Mouse (Mus musculus) hindbrain, postnatal 0 days (tissue): ENCODE measurements around the gene Nav2. TPM values are rescaled to one million over a fixed set of nuclear protein-coding genes. Genes with fewer than 3 reads are reported as not detected.

Experiments used
- ATAC-seq: fragments of 200-750 bp; cut with Nextera tagmentation; 2 replicates; pipeline ENCODE4 v1.8.0; 2017; ENCODE audit warnings: mild to moderate bottlenecking, moderate TSS enrichment, moderate library complexity
- DNase-seq: peaks from one replicate; pipeline ENCODE4 v3.0.0-alpha.2; 2015; ENCODE audit warnings: low spot score
- H3K27ac ChIP-seq: fragments of 300-500 bp; sonication (generic); 2 replicates; pipeline ENCODE4 v1.5.1; 2014; ENCODE audit warnings: mild to moderate bottlenecking
- H3K27me3 ChIP-seq: fragments of 300-500 bp; sonication (generic); 2 replicates; pipeline ENCODE4 v1.6.1; 2014; ENCODE audit warnings: low read length, mixed read lengths; ENCODE audit not compliant: insufficient read depth
- H3K36me3 ChIP-seq: fragments of 300-500 bp; sonication (generic); 2 replicates; pipeline ENCODE4 v1.6.1; 2014; ENCODE audit warnings: low read length, mixed read lengths; ENCODE audit not compliant: insufficient read depth
- H3K4me1 ChIP-seq: fragments of 300-500 bp; sonication (generic); 2 replicates; pipeline ENCODE4 v1.6.1; 2014; ENCODE audit warnings: antibody characterized with exemption, low read length, mixed read lengths; ENCODE audit not compliant: insufficient read depth
- H3K4me2 ChIP-seq: fragments of 300-500 bp; sonication (generic); 2 replicates; pipeline ENCODE4 v1.6.1; 2014; ENCODE audit warnings: low read depth, mild to moderate bottlenecking, low read length, moderate library complexity, mixed read lengths
- H3K4me3 ChIP-seq: fragments of 300-500 bp; sonication (generic); 2 replicates; pipeline ENCODE4 v1.5.1; 2014; ENCODE audit warnings: low read length
- H3K9ac ChIP-seq: fragments of 300-500 bp; sonication (generic); replicated peaks from 2 replicates; pipeline ENCODE4 v1.6.1; 2014; ENCODE audit warnings: mild to moderate bottlenecking, low read length, moderate library complexity, mixed read lengths
- H3K9me3 ChIP-seq: fragments of 300-500 bp; sonication (generic); 2 replicates; pipeline ENCODE4 v1.6.1; 2016; ENCODE audit warnings: low read length, mixed read lengths
- CTCF ChIP-seq: IDR thresholded peaks from 2 replicates; pipeline ENCODE4 v1.5.1; 2016; ENCODE audit warnings: antibody characterized with exemption, control low read depth, low read depth
- WGBS: fragments of 180-500 bp; shearing (Covaris S2); extraction: QIAGEN DNeasy Blood & Tissue Kit; methylation state at CpG from one replicate; pipeline ENCODE4 v1.1.7; 2014; 5-methylcytosine and 5-hydroxymethylcytosine counted together
- polyA plus RNA-seq: library from polyadenylated mRNA; unstranded; fragments of >200 nt; fragmentation: Nextera tagmentation; extraction: Ambion mirVana; gene quantifications from 2 replicates; pipeline ENCODE4 v1.2.1, GENCODE M21; 2015
- total RNA-seq: library from RNA; depleted of rRNA; stranded (reverse); fragments of >200 nt; gene quantifications from 2 replicates; pipeline ENCODE4 v1.2.3, GENCODE M21; 2014

Nav2 gene
- total and polyA plus RNA-seq, 2 experiments from 2014 or later, result 20.1 to 64.7 TPM

DNA sequence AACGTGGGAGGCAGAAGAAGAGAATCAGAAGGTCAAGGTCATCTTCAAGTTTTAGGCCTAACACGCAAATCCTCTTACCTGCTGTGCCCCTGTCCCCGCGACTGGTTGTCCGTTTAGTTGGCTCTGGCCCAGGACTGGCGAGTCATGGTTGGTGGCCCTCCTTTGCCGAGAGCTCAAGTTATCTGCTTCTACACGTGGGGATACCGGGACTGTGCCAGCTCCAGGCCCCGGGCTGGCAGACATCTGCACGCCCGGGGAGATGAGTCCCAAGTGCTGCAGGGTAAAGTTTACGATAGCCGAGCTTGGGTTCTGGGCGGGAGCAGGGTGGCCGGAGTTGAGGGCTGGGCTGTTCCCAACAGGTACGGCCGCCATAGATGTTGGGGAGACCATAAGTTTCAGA, 40.9 kb upstream of the Nav2 start:
- no peaks in the 10 kb centered on the region for H3K36me3 ChIP-seq
- no peaks in the 10 kb centered on the region for H3K9me3 ChIP-seq
- H3K4me2 ChIP-seq, result no peak overlapping the region
- no peaks in the 10 kb centered on the region for H3K4me1 ChIP-seq
- H3K4me3 ChIP-seq, result no peak overlapping the region
- no peak overlapping the region for H3K27ac ChIP-seq
- WGBS, result 86% methylated on average over 18 of the region's 18 CpGs
- TF ChIP-seq CTCF, result no peak
- H3K27me3 ChIP-seq, result no peaks in the 10 kb centered on the region
- H3K9ac ChIP-seq, result no peak overlapping the region
- DNase-seq (no peak), ATAC-seq (no peak)

DNA sequence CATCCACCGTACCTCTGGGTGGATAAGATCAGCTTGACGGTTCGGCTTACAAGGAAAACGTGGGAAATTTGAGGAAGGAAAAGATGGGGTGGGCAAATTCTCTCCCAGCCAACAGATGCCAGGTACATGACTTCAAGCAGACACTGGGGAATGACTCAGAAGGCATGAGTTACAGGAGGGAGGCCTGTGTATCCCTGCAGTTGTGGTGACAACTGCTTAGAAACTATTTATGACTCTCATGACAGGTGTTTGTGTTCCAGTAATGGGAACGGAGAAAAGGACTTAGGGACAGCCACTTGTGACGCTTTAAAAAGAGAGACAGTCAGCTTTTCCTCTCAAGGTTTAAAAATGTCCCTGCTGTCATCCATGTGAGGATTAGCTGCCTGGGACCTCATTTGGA, 38.4 kb upstream of the Nav2 start:
- Histone ChIP-seq H3K9ac (no peak overlapping the region), H3K36me3 (no peaks in the 10 kb centered on the region), H3K4me3 (no peak overlapping the region), H3K9me3 (no peaks in the 10 kb centered on the region), H3K27ac (no peak overlapping the region), H3K4me1 (no peaks in the 10 kb centered on the region), H3K27me3 (no peaks in the 10 kb centered on the region), H3K4me2 (no peak overlapping the region)
- no peak for ATAC-seq
- no peak for TF ChIP-seq CTCF
- DNase-seq, result no peak
- WGBS, result 84% methylated on average over 6 of the region's 6 CpGs

DNA sequence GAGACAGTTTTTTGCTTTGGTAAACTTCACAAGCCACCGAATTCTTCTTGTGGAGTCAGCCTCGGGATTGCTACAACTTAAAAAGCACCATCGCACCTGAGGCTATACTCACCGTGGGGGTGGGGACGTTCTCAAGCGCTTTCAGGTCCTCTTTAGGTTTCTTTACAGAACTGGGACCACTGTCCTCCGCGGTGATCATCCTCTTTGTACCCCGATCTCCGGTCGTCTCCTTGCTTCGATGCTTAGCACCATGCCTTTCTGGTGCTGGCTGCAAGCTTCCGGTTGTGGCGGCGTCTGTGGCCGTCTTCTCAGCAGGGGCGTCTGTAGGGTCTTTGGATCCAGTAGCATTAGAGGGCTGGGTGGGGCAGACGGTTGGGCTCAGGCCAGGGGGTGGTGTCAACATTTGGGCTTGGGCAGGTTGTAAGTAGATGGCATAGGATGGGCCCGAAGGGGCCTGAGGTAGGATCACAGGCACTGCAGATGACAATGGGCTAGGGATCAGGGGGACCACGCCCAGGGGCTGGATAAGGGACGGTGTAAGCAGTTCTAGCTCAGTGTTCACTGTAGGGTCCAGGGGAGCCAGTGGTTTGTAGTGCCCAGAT, 37.8 kb upstream of the Nav2 start:
- no peak for TF ChIP-seq CTCF
- no peaks in the 10 kb centered on the region for H3K36me3 ChIP-seq
- no peak for ATAC-seq
- no peaks in the 10 kb centered on the region for H3K4me1 ChIP-seq
- no peaks in the 10 kb centered on the region for H3K9me3 ChIP-seq
- H3K27me3 ChIP-seq, result no peaks in the 10 kb centered on the region
- no peak overlapping the region for H3K27ac ChIP-seq
- no peak for DNase-seq
- WGBS, result 92% methylated on average over 21 of the region's 21 CpGs
- H3K4me2 ChIP-seq, result no peak overlapping the region
- H3K4me3 ChIP-seq, result no peak overlapping the region
- H3K9ac ChIP-seq, result no peak overlapping the region

DNA sequence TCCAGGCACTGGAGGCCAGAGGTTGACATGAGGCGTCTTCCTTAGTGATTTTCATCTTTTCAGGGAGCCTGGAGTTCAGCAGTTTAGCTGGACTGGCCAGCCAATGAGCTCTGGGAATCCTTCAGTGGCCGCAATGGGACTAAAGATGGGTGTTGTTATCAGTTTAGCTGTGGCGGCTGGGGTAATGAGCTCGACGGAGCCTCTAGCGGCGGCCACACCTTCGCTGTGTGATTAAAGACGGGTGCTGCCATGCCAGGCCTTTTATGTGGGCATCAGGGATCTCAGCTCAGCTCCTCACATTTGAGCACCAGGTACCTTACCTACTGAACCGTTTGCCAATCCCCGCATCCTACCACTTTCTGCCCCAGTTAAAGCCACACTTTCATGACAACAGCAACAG, 37.2 kb upstream of the Nav2 start:
- Histone ChIP-seq H3K27ac (no peak overlapping the region), H3K27me3 (no peaks in the 10 kb centered on the region), H3K36me3 (no peaks in the 10 kb centered on the region), H3K4me2 (no peak overlapping the region), H3K9me3 (no peaks in the 10 kb centered on the region), H3K4me3 (no peak overlapping the region), H3K9ac (no peak overlapping the region), H3K4me1 (no peaks in the 10 kb centered on the region)
- no peak for TF ChIP-seq CTCF
- ATAC-seq (no peak), DNase-seq (no peak)
- WGBS, result 94% methylated on average over 11 of the region's 11 CpGs

DNA sequence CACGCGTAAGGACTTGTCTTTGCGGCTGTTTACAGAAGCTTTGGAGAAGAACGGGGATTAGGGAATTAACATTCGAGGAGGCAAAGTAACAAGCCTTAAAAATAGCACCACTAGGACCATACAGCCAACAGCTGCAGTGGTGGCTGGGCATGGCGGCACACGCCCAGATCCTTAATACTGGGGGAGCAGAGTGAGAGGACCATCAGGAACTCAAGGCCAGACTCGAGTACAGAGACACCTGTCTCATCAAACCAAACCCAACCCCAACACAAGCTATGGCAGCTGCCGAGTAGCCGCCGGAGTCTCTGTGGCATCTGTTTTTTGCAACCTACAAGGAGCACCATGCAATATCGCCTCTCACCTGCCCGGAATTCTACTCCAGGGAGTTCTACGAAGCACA, 33.4 kb upstream of the Nav2 start:
- no peaks in the 10 kb centered on the region for H3K27me3 ChIP-seq
- no peak overlapping the region for H3K9ac ChIP-seq
- no peak overlapping the region for H3K27ac ChIP-seq
- no peak for TF ChIP-seq CTCF
- H3K4me3 ChIP-seq, result no peak overlapping the region
- no peak overlapping the region for H3K4me2 ChIP-seq
- no peaks in the 10 kb centered on the region for H3K4me1 ChIP-seq
- no peaks in the 10 kb centered on the region for H3K36me3 ChIP-seq
- no peak for DNase-seq
- H3K9me3 ChIP-seq, result no peaks in the 10 kb centered on the region
- 89% methylated on average over 14 of the region's 14 CpGs for WGBS
- ATAC-seq, result no peak

DNA sequence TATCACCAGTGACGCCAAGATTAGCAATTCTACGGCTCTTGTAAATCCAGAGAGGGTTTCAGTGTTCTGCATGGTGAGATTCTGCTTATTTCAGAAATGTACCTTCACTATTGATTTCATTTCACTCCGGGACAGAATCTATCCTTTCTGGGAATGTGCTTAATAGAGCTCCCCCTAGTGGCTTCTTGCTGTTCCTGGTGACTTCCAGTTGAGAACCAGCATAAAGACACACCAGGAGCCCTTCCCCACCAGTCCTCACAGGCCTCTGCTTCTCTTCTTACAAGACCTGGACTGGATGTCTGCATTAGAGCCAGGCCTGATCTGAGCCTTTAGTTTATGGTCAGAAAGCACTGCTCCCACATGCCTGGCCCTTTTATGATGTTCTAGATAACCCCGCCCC, 32.0 kb upstream of the Nav2 start:
- Histone ChIP-seq H3K4me2 (no peak overlapping the region), H3K4me1 (no peaks in the 10 kb centered on the region; the same call in 1 of the 2 replicates), H3K4me3 (no peak overlapping the region), H3K36me3 (no peaks in the 10 kb centered on the region), H3K27me3 (peaks cover under 1% of the 10 kb centered on the region; the same call in 1 of the 2 replicates), H3K27ac (no peak overlapping the region), H3K9ac (no peak overlapping the region), H3K9me3 (no peaks in the 10 kb centered on the region)
- ATAC-seq, result no peak
- 63% methylated on average over 4 of the region's 4 CpGs for WGBS
- peak; percentile 84 for DNase-seq
- peak; percentile 81 for TF ChIP-seq CTCF

DNA sequence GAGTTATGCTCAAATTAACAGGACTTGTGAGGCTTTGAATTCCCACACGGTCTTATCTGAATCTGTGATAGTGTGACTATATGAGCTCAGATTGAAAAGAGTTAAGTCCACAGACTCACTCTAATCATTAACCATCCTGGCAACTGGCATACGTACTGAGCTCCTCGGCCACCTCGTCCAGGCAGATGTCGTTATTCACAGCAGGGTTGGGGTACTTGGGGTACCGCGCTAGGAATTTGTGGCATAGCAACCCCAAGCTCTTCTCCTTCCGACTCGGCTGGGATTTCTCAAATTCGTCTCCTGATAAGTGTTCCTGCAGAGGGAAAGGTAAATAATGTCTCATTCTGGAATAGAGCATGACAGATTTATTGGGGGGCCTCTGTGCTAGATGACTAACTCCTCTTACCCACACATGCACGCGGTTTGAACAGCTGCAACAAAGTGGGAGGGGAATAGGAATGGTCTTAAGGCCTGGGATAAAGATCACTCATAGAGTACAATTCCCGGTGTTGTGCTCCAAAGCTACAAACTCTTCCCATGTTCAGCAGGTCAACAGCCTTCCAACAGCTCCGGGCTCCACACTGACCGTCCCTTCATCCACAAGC, 30.6 kb upstream of the Nav2 start:
- H3K27me3 ChIP-seq, result peaks cover 6% of the 10 kb centered on the region
- H3K9me3 ChIP-seq, result no peaks in the 10 kb centered on the region
- no peak overlapping the region for H3K27ac ChIP-seq
- H3K4me3 ChIP-seq, result no peak overlapping the region
- H3K4me1 ChIP-seq, result no peaks in the 10 kb centered on the region; the same call in 1 of the 2 replicates
- ATAC-seq (no peak), DNase-seq (no peak)
- 80% methylated on average over 15 of the region's 15 CpGs for WGBS
- H3K36me3 ChIP-seq, result no peaks in the 10 kb centered on the region
- H3K4me2 ChIP-seq, result no peak overlapping the region
- TF ChIP-seq CTCF, result no peak
- no peak overlapping the region for H3K9ac ChIP-seq
